Mouse (Mus musculus) c-Kit-negative CD71-positive TER-119-positive erythroid progenitor cells, embryonic 14.5 days (primary cell): ENCODE results near the gene Rpap3.
"Not testable (repeated sequence)": the region's sequence is repeated elsewhere in the genome, so short reads cannot be mapped to it uniquely, and the experiment has no call there.

Source experiments
- DNase-seq: peaks from one replicate; pipeline ENCODE4 v3.0.0-alpha.2; 2013; ENCODE audit warnings: low read depth, low spot score

Rpap3 gene

GRCm38 (mm10) chr15:97696616-97697015 is 9.0 kb downstream of the Rpap3 start:
- DNase-seq, result no peak

GRCm38 (mm10) chr15:97693411-97693810 is 12.2 kb downstream of the Rpap3 start:
- no peak for DNase-seq

GRCm38 (mm10) chr15:97684118-97684517 is 21.5 kb downstream of the Rpap3 start:
- no peak for DNase-seq

GRCm38 (mm10) chr15:97682053-97682452 is 23.6 kb downstream of the Rpap3 start:
- no peak for DNase-seq

GRCm38 (mm10) chr15:97679991-97680681 is 25.5 kb downstream of the Rpap3 start:
- no peak for DNase-seq

GRCm38 (mm10) chr15:97677341-97677740 is 28.3 kb downstream of the Rpap3 start:
- DNase-seq, result no peak

GRCm38 (mm10) chr15:97675927-97676326 is 29.7 kb downstream of the Rpap3 start:
- DNase-seq, result no peak

GRCm38 (mm10) chr15:97674423-97674822 is 31.2 kb downstream of the Rpap3 start:
- DNase-seq, result no peak

GRCm38 (mm10) chr15:97673256-97674000 is 32.2 kb downstream of the Rpap3 start:
- no peak for DNase-seq

GRCm38 (mm10) chr15:97672211-97672765 is 33.3 kb downstream of the Rpap3 start:
- DNase-seq, result no peak

- no peak for DNase-seq
These were observed 35.1 kb downstream of the Rpap3 start for GRCm38 (mm10) chr15:97670554-97670953.

- DNase-seq, result not testable (repeated sequence)
These were observed 37.3 kb downstream of the Rpap3 start for GRCm38 (mm10) chr15:97668158-97668877.

GRCm38 (mm10) chr15:97667437-97667836 is 38.2 kb downstream of the Rpap3 start:
- peak; percentile 40 for DNase-seq

GRCm38 (mm10) chr15:97666457-97666770 is 39.2 kb downstream of the Rpap3 start:
- DNase-seq, result no peak

- no peak for DNase-seq
These were observed 39.7 kb downstream of the Rpap3 start for GRCm38 (mm10) chr15:97665770-97666456.

- DNase-seq, result peak; percentile 22
These were observed 40.5 kb downstream of the Rpap3 start for GRCm38 (mm10) chr15:97664981-97665668.

- peak; percentile 42 for DNase-seq
These were observed 41.7 kb downstream of the Rpap3 start for GRCm38 (mm10) chr15:97663750-97664406.

GRCm38 (mm10) chr15:97658755-97659116 is 46.9 kb downstream of the Rpap3 start:
- no peak for DNase-seq

GRCm38 (mm10) chr15:97657856-97658754 is 47.5 kb downstream of the Rpap3 start:
- no peak for DNase-seq

GRCm38 (mm10) chr15:97657420-97657819 is 48.2 kb downstream of the Rpap3 start:
- DNase-seq, result no peak
